In genomic region chr2:148121885-148122876, GRCm38 (mm10) we compare ENCODE assay signal across 8 mouse cellular contexts.
DNase-seq lines count a peak whose midpoint lies in the region; ATAC-seq and TF ChIP-seq lines count a peak whose summit lies in the region.

No protein-coding gene starts in this region.

- no peak overlapping the region for H3K4me2 ChIP-seq in liver, embryonic 14.5 days (ENCODE audit: low read depth)
- H3K4me2 ChIP-seq in liver, embryonic 11.5 days, result no peak overlapping the region
- H3K4me2 ChIP-seq in limb, embryonic 12.5 days, result peak overlapping the region; percentile 31
- no peak overlapping the region for H3K4me2 ChIP-seq in neural tube, embryonic 13.5 days

- H3K9ac ChIP-seq in liver, embryonic 14.5 days (replicated peaks), result no peak overlapping the region
- no peak overlapping the region for H3K9ac ChIP-seq in liver, embryonic 11.5 days (ENCODE audit: low read depth, low read length)
- no peak overlapping the region for H3K9ac ChIP-seq in limb, embryonic 12.5 days (replicated peaks)
- H3K9ac ChIP-seq in neural tube, embryonic 13.5 days, result no peak overlapping the region

- peak; percentile 30; the same call in 1 of the 2 replicates for TF ChIP-seq CTCF in liver, embryonic 14.5 days (IDR thresholded peaks at IDR 0.05; ENCODE audit: low read depth)

- ATAC-seq in liver, embryonic 14.5 days (ENCODE audit: insufficient read depth), result no peak
- ATAC-seq in liver, embryonic 11.5 days (replicated peaks; ENCODE audit: low FRiP score), result no peak
- ATAC-seq in granulocyte monocyte progenitor cell, adult 5-6 weeks (replicated peaks; ENCODE audit: poor library complexity, severe bottlenecking), result peak; percentile 67
- 0 out of 2 replicates have a peak, but pooled peaks have one; percentile 21 for ATAC-seq in limb, embryonic 12.5 days (ENCODE audit: insufficient number of reproducible peaks, insufficient read depth, low FRiP score, low TSS enrichment, low read depth)
- peak; percentile 67; the same call in 1 of the 2 replicates for ATAC-seq in neural tube, embryonic 13.5 days (ENCODE audit: low read depth)
- no peak for ATAC-seq in erythroid progenitor cell, adult 5-6 weeks (replicated peaks; ENCODE audit: low FRiP score, poor library complexity, severe bottlenecking)

- H3K27me3 ChIP-seq in liver, embryonic 14.5 days (ENCODE audit: control insufficient read depth, insufficient read depth, low read length), result no peaks in the 10 kb centered on the region
- H3K27me3 ChIP-seq in liver, embryonic 11.5 days (replicated peaks; ENCODE audit: control insufficient read depth, insufficient read depth, low read length), result no peaks in the 10 kb centered on the region
- no peaks in the 10 kb centered on the region for H3K27me3 ChIP-seq in limb, embryonic 12.5 days
- no peaks in the 10 kb centered on the region for H3K27me3 ChIP-seq in neural tube, embryonic 13.5 days

- H3K27ac ChIP-seq in liver, embryonic 14.5 days, result no peak overlapping the region
- no peak overlapping the region for H3K27ac ChIP-seq in liver, embryonic 11.5 days (ENCODE audit: low read depth, low read length)
- H3K27ac ChIP-seq in limb, embryonic 12.5 days, result no peak overlapping the region
- H3K27ac ChIP-seq in neural tube, embryonic 13.5 days (replicated peaks), result no peak overlapping the region

- H3K9me3 ChIP-seq in liver, embryonic 14.5 days (ENCODE audit: control insufficient read depth, low read length), result no peaks in the 10 kb centered on the region
- no peaks in the 10 kb centered on the region for H3K9me3 ChIP-seq in liver, embryonic 11.5 days (ENCODE audit: control insufficient read depth, low read length)
- no peaks in the 10 kb centered on the region for H3K9me3 ChIP-seq in limb, embryonic 12.5 days
- H3K9me3 ChIP-seq in neural tube, embryonic 13.5 days, result no peaks in the 10 kb centered on the region

- H3K36me3 ChIP-seq in liver, embryonic 14.5 days (replicated peaks; ENCODE audit: control insufficient read depth, insufficient read depth, low read depth), result no peaks in the 10 kb centered on the region
- H3K36me3 ChIP-seq in liver, embryonic 11.5 days (ENCODE audit: control insufficient read depth, insufficient read depth, low read length), result no peaks in the 10 kb centered on the region
- no peaks in the 10 kb centered on the region for H3K36me3 ChIP-seq in limb, embryonic 12.5 days
- no peaks in the 10 kb centered on the region for H3K36me3 ChIP-seq in neural tube, embryonic 13.5 days

- no peak for TF ChIP-seq EP300 in liver, embryonic 14.5 days (IDR thresholded peaks at IDR 0.05; ENCODE audit: low read depth)

- WGBS in liver, embryonic 14.5 days (ENCODE audit: insufficient replicate concordance), result 20% methylated on average over 13 of the region's 13 CpGs
- 34% methylated on average over 13 of the region's 13 CpGs for WGBS in liver, embryonic 11.5 days
- WGBS in limb, embryonic 12.5 days, result 36% methylated on average over 13 of the region's 13 CpGs
- 42% methylated on average over 13 of the region's 13 CpGs for WGBS in neural tube, embryonic 13.5 days

- DNase-seq in liver, embryonic 14.5 days (ENCODE audit: low read depth in 3 of 3, low spot score in 3 of 3), result no peak
- DNase-seq in liver, embryonic 11.5 days (ENCODE audit: low spot score), result no peak
- DNase-seq in embryo, embryonic 10 days (ENCODE audit: low spot score), result peak; percentile 66
- peak; percentile 42 for DNase-seq in kidney, adult 9 months

- H3K4me3 ChIP-seq in liver, embryonic 14.5 days (ENCODE audit: insufficient read depth in 1 of 2, low read depth in 2 of 2, low read length in 2 of 2), result no peak overlapping the region
- no peak overlapping the region for H3K4me3 ChIP-seq in liver, embryonic 11.5 days (ENCODE audit: low read depth, low read length)
- no peak overlapping the region for H3K4me3 ChIP-seq in limb, embryonic 12.5 days (replicated peaks)
- no peak overlapping the region for H3K4me3 ChIP-seq in neural tube, embryonic 13.5 days

- no peaks in the 10 kb centered on the region for H3K4me1 ChIP-seq in liver, embryonic 14.5 days (replicated peaks; ENCODE audit: control insufficient read depth in 2 of 2, insufficient read depth in 2 of 2, low read length in 1 of 2)
- H3K4me1 ChIP-seq in liver, embryonic 11.5 days (replicated peaks; ENCODE audit: control insufficient read depth, insufficient read depth, low read length), result no peaks in the 10 kb centered on the region
- no peaks in the 10 kb centered on the region; the same call in 1 of the 2 replicates for H3K4me1 ChIP-seq in limb, embryonic 12.5 days (replicated peaks)
- H3K4me1 ChIP-seq in neural tube, embryonic 13.5 days (replicated peaks), result no peaks in the 10 kb centered on the region

Comparison
In these comparisons a context has a peak if more than half of its experiments do, and no peak if none do; other contexts are left out.
1. ATAC-seq: peak in granulocyte monocyte progenitor cell, adult 5-6 weeks (single experiment), limb, embryonic 12.5 days (single experiment) and neural tube, embryonic 13.5 days (single experiment); none in liver, embryonic 14.5 days (single experiment), liver, embryonic 11.5 days (single experiment) and erythroid progenitor cell, adult 5-6 weeks (single experiment).
2. DNase-seq: peak in embryo, embryonic 10 days (single experiment) and kidney, adult 9 months (single experiment); none in liver, embryonic 14.5 days (0 of 3) and liver, embryonic 11.5 days (single experiment).